ENCODE assay signal across 29 mouse cellular contexts in genomic region chr4:149851554-149851953, GRCm38 (mm10).
"Had no signal": no experiment of that assay in that cellular context is flagged by ENCODE, and none has a peak within 500 bp of the region (broad histone marks: within the 10 kb centered on the region; RNA-seq: fewer than 3 reads in every experiment).

No protein-coding gene starts in this region.

- H3K27ac ChIP-seq: left cerebral cortex, adult 2 months; limb, embryonic 10.5 days; limb, embryonic 12.5 days; limb, embryonic 13.5 days; limb, embryonic 15.5 days; liver, embryonic 12.5 days; liver, embryonic 13.5 days; liver, embryonic 14.5 days; liver, embryonic 15.5 days; lung, embryonic 15.5 days; macrophage; midbrain, embryonic 10.5 days; midbrain, embryonic 12.5 days; midbrain, embryonic 13.5 days; midbrain, embryonic 15.5 days had no signal

- DNase-seq: left cerebral cortex, postnatal 4 days; liver; liver, embryonic 13.5 days; liver, postnatal 0 days; lung, adult 18-20 months; lung, adult 2 months; lung, embryonic 14.5 days; lung, postnatal 10 days; lung, postnatal 14 days; lung, postnatal 36 days; lung, postnatal 4 days had no signal

- H3K9ac ChIP-seq: limb, embryonic 12.5 days; limb, embryonic 13.5 days; limb, embryonic 15.5 days; liver, embryonic 12.5 days; liver, embryonic 13.5 days; liver, embryonic 14.5 days; liver, embryonic 15.5 days; liver, postnatal 0 days; lung, embryonic 14.5 days; lung, embryonic 15.5 days; midbrain, embryonic 12.5 days; midbrain, embryonic 13.5 days; midbrain, embryonic 15.5 days had no signal

- H3K4me3 ChIP-seq: left cerebral cortex, adult 2 months; limb, embryonic 10.5 days; limb, embryonic 12.5 days; limb, embryonic 13.5 days; limb, embryonic 15.5 days; liver, embryonic 12.5 days; liver, embryonic 13.5 days; liver, embryonic 15.5 days; lung, embryonic 15.5 days; megakaryocyte, embryonic 14.5 days; midbrain, embryonic 10.5 days; midbrain, embryonic 12.5 days; midbrain, embryonic 13.5 days; midbrain, embryonic 15.5 days; myocyte had no signal

- ATAC-seq: liver, embryonic 12.5 days; liver, postnatal 0 days; midbrain, embryonic 13.5 days; midbrain, embryonic 15.5 days; midbrain, embryonic 16.5 days had no signal

- H3K4me2 ChIP-seq: limb, embryonic 12.5 days; limb, embryonic 13.5 days; limb, embryonic 15.5 days; liver, embryonic 11.5 days; liver, embryonic 12.5 days; liver, embryonic 13.5 days; liver, embryonic 15.5 days; lung, embryonic 14.5 days; lung, embryonic 15.5 days; midbrain, embryonic 12.5 days; midbrain, embryonic 13.5 days; midbrain, embryonic 15.5 days had no signal

- H3K27me3 ChIP-seq: limb, embryonic 12.5 days; limb, embryonic 13.5 days; limb, embryonic 15.5 days; midbrain, embryonic 13.5 days; midbrain, embryonic 15.5 days had no signal

- H3K36me3 ChIP-seq: limb, embryonic 10.5 days; limb, embryonic 12.5 days; limb, embryonic 13.5 days; limb, embryonic 15.5 days; liver, embryonic 12.5 days; liver, embryonic 13.5 days; liver, embryonic 15.5 days; lung, embryonic 15.5 days; midbrain, embryonic 10.5 days; midbrain, embryonic 12.5 days; midbrain, embryonic 13.5 days; midbrain, embryonic 15.5 days had no signal

- H3K9me3 ChIP-seq: limb, embryonic 10.5 days; limb, embryonic 12.5 days; limb, embryonic 13.5 days; limb, embryonic 15.5 days; liver, embryonic 12.5 days; liver, embryonic 13.5 days; liver, embryonic 15.5 days; lung, embryonic 15.5 days; midbrain, embryonic 10.5 days; midbrain, embryonic 12.5 days; midbrain, embryonic 13.5 days; midbrain, embryonic 15.5 days had no signal
